Mouse (Mus musculus) brain, embryonic 18.5 days (tissue): ENCODE results near the gene S1pr5.
A peak's percentile ranks its signal among the peaks of the same experiment; 100 is the strongest.
"Not testable (repeated sequence)": the region's sequence is repeated elsewhere in the genome, so short reads cannot be mapped to it uniquely, and the experiment has no call there.

Source experiments
- DNase-seq: peaks from one replicate; pipeline ENCODE4 v3.0.0-alpha.2; 2012; ENCODE audit warnings: low read depth, low spot score

The S1pr5 gene

DNA sequence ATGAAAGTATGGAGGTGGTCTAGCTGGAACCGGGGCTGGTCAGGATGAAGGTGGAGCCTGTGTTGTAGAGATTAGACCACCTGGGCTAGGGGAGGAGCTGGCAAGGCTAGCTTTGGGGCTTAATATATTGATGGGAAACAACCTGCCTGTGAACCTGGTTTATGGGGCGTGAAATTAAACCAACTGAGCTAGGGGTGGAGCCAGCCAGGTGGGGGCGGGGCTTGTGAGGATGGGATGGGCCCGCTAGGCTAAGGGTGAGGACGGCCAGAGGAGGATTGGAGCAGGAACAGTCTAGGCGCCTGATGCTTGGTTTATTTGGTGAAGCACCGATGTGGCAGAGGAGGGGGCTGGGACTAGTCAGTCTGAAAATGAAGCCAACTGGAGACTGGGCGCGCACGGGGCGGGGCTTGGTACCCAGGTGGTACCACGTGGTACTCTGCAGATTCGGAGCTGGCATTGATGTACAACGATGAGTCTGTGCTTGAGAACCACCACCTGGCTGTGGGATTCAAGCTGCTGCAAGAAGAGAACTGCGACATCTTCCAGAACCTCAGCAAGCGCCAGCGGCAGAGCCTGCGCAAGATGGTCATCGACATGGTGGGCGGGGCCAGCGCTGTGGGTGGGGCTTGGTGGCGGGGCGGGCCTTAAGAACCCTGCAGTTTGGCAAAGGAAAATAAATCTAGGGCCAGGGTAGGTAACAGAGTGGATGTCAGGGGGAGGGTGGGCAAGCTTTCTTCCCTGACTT lies 43.5 kb downstream of the S1pr5 start:
- DNase-seq, result no peak

DNA sequence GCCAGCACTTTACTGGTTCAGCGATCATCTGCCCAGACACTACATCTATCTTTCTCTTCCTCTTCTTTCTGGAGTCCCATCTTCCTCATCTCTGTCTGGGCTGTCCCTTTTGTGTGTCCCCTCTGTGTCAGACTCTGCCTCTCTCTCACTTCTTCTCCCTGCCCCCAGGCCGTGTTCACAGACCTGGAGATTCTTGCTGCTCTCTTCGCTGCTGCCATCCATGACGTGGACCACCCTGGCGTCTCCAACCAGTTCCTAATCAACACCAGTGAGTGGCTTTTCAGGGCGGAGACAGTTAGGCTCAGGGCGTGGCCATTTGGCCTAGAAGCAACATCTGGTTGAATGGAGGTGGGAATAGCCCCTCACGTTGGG lies 44.1 kb downstream of the S1pr5 start:
- DNase-seq, result no peak

DNA sequence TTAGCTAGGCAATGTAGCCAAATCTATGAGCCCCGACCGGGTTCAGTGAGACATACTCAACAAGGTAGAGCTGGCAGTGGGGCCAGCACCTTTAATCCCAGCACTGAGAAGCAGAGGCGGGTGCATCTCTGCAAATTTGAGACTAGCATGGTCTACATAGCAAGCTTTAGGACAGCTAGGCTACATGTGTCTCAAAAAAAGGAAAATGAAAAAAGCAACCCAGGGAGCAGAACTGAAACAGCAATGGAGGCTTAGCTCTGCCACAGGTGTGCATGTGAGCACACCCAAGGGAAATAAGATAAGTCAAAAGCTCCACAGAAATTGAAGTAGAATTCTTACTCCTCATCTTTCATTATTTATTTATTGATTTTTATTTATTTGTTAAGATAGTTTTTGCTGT lies 49.3 kb downstream of the S1pr5 start:
- no peak for DNase-seq

DNA sequence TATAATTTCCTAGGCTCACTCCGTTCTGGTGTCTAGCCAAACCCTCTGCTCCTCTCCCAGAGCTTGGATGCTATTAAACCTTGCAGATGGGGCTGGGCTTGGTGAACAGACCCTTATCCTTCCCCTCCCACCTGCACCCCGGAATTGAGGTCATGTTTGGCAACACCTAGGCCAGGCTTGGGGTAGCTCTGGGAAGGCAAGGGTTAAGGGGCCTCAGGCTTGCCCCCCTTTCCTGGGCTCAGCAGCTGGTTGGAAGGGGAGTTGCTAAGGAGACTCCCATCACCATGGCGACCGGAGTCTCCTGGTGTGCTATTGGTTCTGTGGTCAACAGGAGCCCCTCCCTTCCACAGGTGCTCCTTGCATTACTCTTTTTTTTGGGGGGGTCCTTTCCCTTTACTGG lies 50.3 kb downstream of the S1pr5 start:
- DNase-seq, result peak; percentile 81

DNA sequence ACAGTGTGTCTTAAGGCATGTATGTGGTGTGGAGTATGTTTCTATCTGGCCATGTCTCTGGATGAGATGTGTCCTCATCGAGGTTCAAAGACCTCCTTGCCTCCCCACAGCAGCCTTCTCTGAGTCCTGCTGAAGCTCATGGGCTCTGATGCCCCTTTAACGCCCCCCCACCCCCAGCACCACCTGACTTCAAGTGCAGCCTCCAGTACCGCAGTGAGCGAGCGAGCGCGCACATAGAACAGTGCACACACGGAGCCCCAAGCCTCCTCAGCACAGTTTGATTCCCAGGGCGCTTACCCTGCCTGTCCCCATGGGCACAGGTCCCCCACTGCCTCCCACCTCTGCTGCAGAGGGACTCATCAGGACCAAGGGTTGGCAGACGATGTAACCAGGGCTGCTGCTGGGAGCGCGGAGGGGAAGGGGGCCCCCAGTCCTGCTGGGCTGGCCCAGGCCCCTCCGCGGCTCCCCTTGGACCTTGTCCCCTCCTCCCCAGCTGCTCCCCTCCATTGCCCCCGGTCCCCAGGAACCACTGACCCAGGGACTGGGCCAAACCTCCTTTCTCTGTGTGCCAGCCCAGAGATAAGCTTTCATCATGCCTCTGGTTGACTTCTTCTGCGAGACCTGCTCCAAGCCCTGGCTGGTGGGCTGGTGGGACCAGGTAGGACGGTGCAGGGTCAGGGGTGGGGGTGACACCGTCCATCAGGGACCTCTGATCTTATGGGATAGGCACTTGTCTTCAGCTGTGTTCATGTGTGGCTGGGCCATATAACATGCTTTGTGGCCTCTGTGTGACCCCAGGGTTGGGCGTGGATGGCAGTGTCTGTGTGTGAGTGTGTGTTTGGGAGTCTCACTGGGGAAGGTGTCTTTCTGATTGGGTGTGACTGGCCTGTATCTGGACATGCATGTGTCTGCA lies 51.5 kb downstream of the S1pr5 start:
- DNase-seq, result peak; percentile 64

DNA sequence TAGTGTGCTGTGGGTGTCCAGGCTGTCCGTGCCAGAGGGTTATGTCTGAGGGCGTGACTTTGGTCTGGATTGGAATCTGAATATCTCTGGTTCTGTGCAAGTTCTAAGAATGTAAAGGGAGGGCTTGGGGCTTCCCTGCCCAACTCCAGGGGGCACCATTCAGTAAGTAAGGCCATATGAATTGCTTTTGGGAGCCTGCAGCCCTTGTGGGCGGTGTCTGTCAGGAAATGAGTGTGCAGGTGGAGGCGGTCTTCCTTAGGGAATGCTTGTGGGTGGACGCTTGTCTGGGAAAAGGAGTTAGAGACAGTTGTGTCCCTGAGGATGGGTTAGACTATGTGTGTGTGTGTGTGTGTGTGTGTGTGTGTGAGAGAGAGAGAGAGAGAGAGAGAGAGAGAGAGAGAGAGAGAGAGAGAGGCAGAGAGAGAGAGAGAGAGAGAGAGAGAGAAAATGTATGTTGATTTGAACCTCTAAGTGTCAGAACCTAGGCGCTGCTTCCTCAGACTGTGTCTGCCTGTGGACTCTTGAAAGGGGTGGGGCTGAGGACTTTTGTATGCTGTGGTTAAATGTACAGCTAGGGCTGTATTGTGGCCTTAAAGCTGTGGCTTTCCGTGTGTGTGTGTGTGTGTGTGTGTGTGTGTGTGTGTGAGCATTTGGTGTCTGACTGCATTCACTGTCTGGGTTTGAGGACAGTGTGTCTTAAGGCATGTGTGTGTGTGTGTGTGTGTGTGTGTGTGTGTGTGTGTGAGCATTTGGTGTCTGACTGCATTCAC lies 52.3 kb downstream of the S1pr5 start:
- DNase-seq, result not testable (repeated sequence)

DNA sequence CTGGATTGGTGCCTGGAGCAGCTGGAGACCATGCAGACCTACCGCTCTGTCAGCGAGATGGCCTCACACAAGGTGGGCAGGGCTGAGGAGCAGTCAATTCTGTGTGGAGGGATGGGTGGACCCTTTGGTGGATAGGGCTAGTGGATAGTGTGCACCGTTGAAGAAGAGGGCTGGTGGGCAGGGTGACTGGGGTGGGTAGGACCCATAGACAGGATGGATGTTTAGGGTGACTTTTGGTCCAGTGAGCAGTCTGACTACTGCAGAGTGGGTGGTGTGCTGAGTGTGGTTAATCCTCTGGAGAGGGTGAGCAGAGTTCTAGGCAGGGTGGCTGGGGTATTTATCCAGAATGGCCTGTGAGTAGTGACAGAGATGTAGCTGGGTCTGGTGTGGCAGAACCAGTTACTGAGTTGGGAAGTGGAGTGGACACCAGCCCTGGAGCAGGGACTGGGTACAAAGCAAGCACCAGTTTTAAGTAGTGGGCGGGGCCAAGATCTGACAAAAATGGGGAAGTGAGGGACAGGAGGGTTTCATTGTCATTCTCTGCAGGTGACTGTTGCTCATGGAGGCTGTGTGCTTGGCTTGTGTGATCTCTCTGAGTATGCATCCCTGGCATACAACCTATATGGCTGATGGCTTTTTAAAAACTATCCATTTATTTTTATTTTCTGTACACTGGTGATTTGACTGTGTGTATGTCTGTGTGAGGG lies 53.3 kb downstream of the S1pr5 start:
- no peak for DNase-seq

DNA sequence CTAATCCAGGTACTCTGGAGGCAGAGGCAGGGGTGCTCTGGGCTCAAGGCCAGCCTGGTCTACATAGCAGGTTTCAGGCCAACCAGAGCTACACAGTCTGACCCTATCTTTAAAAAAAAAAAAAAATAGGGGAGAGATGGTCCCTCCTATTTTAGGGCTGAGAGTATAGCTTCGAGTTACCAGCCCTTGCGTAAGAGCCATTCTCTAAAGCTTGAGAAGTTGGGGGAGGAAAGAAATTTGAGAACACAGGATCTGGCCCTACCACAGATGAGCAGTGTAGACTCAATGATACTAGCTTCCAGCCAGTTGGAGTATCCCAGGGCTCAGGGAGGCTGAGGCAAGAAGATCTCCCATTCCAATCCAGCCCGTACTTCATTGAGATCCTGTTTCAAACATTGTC lies 54.5 kb downstream of the S1pr5 start:
- no peak for DNase-seq
